Mouse (Mus musculus) common myeloid progenitor, adult 5-6 weeks (primary cell): Measurements from ENCODE around the gene Taf8. TPM values are rescaled to one million over a fixed set of nuclear protein-coding genes. Genes with fewer than 3 reads are reported as not detected.

ENCODE experiments used
- ATAC-seq: replicated peaks from 2 replicates; pipeline ENCODE4 v1.8.0; 2016; ENCODE audit warnings: low read depth, mild to moderate bottlenecking, moderate TSS enrichment, inconsistent platforms; ENCODE audit not compliant: poor library complexity, severe bottlenecking
- total RNA-seq: library from RNA; stranded (forward); fragments of 200-1000, 187-1606 nt; gene quantifications from 2 replicates; pipeline ENCODE4 v1.2.3, GENCODE M21; 2017

Gene Taf8
- total RNA-seq, 1 experiment from 2014 or later, result 64.5 TPM

GRCm38 (mm10) chr17:47462728-47463388 lies 39.2 kb downstream of the Taf8 start:
- ATAC-seq, result no peak

DNA sequence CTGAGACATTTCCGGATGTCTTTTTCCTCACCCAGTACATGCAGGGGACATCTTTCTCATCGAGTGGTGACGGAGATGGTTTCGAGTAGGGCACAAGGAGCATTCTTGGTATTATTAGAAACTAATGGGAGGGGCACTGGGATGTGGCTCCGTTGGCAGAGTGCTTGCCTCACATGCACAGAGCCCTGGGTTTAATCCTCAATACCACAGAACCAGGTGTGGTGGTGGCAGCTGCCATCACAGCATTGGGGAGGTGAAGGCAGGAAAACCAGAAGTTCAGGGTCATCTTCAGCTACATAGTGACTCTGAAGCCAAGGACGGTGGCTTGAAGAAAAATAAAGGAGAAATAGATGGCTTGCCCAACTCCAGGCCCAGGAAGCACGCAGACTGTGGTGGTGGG lies 39.9 kb downstream of the Taf8 start:
- ATAC-seq, result no peak

DNA sequence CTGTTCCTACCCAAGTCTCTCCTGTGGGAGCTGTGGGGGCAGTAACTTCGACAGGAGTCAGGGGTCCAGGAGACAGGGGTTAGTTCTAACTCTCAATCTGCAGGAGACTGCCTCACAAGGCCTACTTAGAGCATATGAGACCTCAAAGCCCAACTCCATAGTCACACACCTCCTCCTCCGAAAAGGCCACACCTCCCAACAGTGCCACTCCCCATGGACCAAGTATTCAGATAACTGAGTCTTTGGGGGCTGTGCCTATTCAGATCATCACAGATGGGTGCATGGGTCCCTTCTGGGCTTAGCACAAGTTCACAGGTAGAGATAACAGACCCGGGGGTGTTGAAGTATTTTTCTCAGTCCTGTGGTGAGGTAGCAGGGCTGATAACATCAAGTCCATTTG lies 40.4 kb downstream of the Taf8 start:
- no peak for ATAC-seq

DNA sequence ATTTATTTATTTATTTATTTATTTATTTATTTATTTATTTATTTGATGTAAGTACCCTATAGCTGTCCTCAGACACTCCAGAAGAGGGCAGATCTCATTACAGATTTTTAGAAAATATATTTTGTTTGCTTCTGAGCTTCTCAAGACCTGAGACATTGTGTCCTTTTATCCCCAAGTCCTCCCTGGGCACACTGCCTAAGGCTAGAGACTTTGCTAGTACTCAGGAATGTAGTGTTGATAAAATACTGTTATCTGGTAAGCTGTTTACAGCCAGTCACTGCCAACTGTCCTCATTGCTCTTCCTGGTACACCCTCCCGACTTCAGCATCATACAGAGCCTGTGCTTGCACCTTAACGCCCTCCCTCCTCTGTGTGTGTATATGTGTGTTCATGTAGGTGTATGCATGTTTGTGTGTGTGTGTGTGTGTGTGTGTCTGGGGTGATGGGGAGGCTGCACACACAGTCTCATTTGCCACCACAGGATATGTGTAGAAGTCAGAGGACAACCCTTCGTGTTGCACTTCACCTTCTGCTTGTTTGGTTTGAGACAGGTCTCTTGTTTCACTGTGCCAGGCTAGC lies 42.7 kb downstream of the Taf8 start:
- no peak for ATAC-seq

DNA sequence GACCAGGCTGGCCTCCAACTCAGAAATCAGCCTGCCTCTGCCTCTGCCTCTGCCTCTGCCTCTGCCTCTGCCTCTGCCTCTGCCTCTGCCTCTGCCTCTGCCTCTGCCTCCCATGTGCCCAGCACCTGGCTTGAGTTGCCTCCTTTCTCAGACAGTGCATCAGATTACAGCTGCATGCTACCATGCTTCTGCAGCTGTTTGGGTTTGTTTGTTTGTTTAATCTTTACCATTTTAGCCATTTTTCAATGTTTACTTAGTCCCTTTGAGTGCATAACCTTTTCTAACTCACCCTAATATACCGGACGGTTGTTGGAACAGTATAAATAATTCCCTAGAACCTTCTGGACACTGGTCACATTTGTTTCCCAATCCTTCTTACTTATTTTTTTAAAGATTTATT lies 43.2 kb downstream of the Taf8 start:
- ATAC-seq, result no peak

DNA sequence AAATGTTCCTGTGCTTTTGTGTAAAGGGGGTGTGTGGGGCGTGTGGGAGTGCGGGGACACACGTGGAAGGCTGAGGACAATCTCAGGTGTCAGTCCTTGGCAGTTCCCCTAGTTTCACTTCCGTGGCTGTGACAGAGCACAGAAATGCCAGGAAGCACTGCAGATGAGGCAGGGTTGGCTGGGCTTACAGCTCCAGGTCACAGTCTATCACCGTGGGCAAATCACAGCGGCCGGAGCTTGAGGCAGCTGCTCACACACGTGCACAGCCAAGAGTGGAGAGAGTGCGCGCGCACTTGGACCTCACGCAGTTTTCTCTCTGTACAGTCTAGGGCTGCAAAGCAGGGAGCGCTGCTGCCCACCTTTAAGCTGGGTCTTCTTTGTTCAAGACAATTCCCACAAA lies 43.8 kb downstream of the Taf8 start:
- ATAC-seq, result no peak

- ATAC-seq, result peak; percentile 93
Measured at GRCm38 (mm10) chr17:47454675-47455074, 47.4 kb downstream of the Taf8 start.

DNA sequence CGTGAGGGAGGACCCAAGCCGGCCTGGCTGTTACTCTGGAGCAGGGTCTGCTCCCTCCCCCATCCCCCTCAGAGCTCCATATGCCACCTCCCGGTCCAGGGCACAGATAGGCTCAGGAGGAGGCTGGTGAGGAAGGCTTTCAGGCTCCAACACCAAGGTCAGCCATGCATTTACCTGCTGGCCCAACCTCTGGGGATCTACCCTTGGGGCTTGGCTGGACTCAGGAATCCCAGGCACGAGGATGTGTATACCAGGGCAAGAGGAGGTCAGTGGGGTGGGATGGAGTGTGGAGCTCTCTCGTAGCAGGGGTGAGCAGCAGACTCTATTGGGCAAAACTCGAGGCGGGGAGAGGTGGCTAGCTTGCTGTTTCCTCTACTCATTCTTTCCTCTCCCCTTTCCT lies 49.2 kb downstream of the Taf8 start:
- ATAC-seq, result no peak

- no peak for ATAC-seq
Measured at GRCm38 (mm10) chr17:47450880-47451565, 51.1 kb downstream of the Taf8 start.

DNA sequence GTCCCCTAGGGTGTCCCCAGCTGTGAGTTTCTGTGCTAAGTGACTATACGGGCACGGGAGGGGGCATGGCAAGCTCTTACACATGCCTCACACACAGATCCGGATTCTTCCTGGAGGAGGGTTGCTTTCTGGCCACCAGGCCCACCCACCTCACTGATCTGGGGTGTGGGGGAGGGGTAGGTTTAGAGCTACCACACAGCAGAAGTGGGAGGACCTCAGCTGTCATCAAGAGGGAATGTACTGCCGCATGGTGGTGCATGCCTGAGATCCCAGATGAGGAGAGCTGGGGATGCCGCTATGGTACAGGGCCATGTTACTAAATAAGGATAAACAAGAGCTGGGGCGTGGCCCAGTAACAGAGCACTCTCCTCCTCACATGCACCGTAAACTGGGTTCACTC lies 51.9 kb downstream of the Taf8 start:
- ATAC-seq, result no peak

DNA sequence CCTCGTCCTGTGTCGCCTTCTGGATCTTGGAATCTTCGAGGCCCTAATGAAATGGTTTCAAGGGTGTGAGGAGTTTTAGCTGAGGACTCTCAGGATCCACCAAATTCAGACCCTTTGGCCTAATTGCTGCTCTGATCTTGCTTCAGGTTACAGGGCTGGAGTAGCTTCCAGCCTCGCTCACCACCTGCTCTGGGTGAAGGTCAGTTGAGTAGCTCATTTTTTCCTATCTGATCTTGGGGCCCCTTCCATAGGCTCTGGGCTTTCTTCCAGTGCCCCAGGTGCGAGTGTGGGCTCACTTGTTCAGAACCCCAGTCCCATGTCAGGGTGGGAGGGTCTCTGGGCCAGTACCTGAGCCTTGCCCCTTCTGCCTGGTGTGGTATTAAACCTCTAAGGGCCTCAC lies 52.7 kb downstream of the Taf8 start:
- no peak for ATAC-seq

- no peak for ATAC-seq
Measured at GRCm38 (mm10) chr17:47448523-47449372, 53.3 kb downstream of the Taf8 start.

- no peak for ATAC-seq
Measured at GRCm38 (mm10) chr17:47446561-47446960, 55.5 kb downstream of the Taf8 start.

GRCm38 (mm10) chr17:47446025-47446424 lies 56.1 kb downstream of the Taf8 start:
- no peak for ATAC-seq

DNA sequence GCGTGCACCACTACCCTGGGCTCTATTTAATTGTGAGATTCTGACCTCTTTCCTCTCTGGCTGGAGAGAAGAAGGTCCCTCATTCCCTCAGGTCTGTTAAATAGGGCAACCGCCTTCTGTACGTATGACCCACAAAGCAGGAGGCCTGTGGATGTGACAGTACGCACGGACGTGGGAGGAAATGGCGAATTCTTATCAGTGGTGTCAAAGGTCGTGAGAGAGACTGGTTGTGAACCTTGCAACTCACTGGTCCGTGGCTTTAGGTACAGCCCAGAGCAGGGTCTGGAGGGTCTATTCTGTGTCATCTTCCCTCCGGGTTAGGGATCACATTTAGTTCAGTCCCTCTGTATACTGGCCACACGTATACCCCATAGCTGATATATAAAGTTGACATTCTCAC lies 56.6 kb downstream of the Taf8 start:
- ATAC-seq, result no peak

GRCm38 (mm10) chr17:47444113-47444512 lies 58.0 kb downstream of the Taf8 start:
- ATAC-seq, result no peak

DNA sequence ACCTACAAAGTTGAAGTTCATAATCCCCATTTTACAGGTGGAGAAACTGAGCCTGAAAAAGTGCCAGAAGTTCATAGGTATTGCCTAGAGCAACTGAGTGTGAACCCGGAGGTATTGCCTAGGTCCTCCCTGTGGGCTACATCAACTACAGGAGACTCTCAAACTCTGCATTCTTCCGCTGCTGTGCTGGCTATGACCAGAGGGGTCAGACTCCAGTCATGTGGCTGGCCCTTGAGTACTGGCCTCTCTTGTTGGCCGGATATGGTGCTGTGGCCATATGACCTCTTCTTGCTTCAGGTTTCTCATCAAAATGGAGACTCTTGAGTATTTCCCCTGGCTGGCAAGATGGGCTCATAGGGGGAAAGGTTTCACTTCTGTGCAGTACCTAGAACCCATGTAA lies 59.8 kb downstream of the Taf8 start:
- ATAC-seq, result no peak

DNA sequence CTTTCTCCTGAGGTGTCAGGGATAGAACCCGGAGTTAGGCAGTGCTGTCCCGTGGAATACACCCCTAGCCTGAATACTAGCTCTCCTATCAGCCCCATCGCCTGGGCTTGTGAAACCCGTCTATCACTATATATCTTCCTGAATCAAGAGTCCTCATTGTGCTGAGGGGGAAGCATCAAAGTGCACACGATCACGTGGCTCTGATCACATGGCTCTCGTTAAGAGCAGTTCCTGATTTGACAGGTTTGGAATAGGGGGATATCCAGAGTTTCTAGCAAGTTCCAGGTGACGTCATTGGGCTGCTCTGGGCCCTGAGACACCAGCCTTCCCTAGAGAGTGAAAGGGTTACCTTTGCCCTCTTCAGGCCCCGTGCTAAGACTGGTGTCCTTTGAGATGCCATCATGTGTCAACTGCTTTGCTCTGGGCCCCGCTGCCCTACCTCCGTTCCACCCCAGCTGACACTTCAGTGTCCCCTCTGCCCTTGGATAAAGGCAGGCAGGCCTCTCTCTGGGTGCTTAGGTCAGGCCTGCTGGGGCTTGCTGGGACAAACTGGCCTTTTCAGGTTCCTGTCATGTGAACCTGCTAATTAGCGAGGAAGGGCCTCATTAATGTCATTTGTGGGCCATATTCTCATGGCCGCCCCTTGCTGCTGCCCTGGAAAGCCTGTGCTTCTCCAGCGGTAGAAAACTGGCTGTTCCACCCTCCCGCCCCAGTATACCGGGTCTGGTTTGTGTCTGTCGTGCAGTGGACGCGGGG lies 60.6 kb downstream of the Taf8 start:
- ATAC-seq, result peak; percentile 15; the same call in 1 of the 2 replicates

- no peak for ATAC-seq
Measured at GRCm38 (mm10) chr17:47440359-47440890, 61.7 kb downstream of the Taf8 start.
